Mouse (Mus musculus) lung, postnatal 4 days (tissue): ENCODE measurements around the gene Ndufa1.
A peak's percentile ranks its signal among the peaks of the same experiment; 100 is the strongest.
"Not testable (repeated sequence)": the region's sequence is repeated elsewhere in the genome, so short reads cannot be mapped to it uniquely, and the experiment has no call there.

ENCODE experiments used
- DNase-seq, 2 experiments: peaks; one replicate each; pipeline ENCODE4 v3.0.0; 2021

Ndufa1 gene

GRCm38 (mm10) chrX:37191105-37191743 is at the start of gene Ndufa1, which contains the start of gene Rnf113a1:
Ndufa1 (minus strand) TSS chrX:37191163.
Rnf113a1 (plus strand) TSS chrX:37191245.
- DNase-seq = peak; percentile 86 to 87

GRCm38 (mm10) chrX:37222158-37222557 is 31.2 kb upstream of the Ndufa1 start, which contains the start of gene Rhox1:
Rhox1 (minus strand) TSS chrX:37222258.
- DNase-seq = not testable (repeated sequence)

- DNase-seq = no peak
Observed at GRCm38 (mm10) chrX:37210941-37211340, 20.0 kb upstream of the Ndufa1 start, which contains the start of gene Gm9. Gm9 (minus strand) TSS chrX:37211041.

GRCm38 (mm10) chrX:37198676-37199075 is 7.7 kb upstream of the Ndufa1 start:
- DNase-seq = no peak

GRCm38 (mm10) chrX:37191744-37192379 is 899 bp upstream of the Ndufa1 start:
- no peak for DNase-seq

DNA sequence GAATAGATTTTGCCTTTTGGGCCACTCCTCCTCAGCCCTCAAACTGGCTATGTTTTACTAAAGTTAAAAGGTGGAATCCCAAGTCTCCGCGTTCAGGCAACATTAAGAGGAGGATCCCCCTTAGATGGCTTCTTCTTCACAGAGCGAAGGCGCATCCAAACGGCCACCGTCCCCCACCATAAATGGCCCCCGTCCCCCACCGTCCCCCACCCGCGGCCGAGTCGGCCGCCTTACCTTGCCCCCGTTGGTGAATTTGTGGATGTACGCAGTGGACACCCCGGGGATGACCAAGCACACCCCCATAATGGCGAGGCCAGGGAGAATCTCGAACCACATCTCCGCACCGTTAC is 233 bp downstream of the Ndufa1 start:
- peak in 1 of 2 experiments; percentile 5 for DNase-seq

DNA sequence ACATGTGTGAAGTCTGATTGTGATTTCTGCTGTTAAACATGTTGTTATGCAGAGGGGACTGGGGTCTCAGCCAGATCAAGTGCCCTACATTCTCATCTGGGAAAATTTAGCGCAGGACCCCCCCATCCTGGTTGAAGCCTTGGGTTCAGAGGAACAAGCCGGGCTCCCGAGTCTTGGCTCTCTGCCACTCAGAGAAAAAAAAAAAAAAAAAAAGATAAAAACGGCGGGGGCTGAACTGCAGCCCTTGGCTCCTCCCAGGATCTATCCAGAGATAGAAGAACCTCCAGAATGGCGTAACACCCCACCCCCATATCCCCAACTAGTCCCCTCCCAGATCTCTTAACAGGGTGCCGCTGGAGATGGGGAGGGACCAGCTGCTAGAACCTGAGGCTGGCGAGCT is 6.6 kb downstream of the Ndufa1 start:
- DNase-seq = not testable (repeated sequence)

- DNase-seq = no peak
Observed at GRCm38 (mm10) chrX:37168742-37169141, 22.2 kb downstream of the Ndufa1 start, which contains the start of gene Akap14. Akap14 (minus strand) TSS chrX:37168842.

- DNase-seq = peak in 1 of 2 experiments; percentile 49
Observed at GRCm38 (mm10) chrX:37167085-37167484, 23.9 kb downstream of the Ndufa1 start.

DNA sequence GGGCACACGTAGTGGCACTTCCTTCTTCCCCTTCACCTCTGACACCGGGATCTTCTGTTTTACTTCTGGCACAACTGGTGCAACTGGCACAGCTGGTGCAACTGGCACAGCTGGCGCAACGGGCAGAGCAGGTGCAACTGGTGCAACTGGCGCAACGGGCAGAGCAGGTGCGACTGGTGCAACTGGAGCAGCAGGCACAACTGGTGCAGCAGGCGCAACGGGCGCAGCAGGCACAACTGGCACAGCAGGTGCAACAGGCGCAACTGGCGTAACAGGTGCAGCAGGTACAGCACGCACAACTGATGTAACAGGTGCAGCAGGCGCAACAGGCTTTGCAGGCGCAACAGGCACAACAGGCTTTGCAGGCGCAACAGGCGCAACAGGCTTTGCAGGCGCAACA is 27.8 kb downstream of the Ndufa1 start:
- no peak for DNase-seq

- DNase-seq = no peak
Observed at GRCm38 (mm10) chrX:37161169-37161568, 29.8 kb downstream of the Ndufa1 start.

DNA sequence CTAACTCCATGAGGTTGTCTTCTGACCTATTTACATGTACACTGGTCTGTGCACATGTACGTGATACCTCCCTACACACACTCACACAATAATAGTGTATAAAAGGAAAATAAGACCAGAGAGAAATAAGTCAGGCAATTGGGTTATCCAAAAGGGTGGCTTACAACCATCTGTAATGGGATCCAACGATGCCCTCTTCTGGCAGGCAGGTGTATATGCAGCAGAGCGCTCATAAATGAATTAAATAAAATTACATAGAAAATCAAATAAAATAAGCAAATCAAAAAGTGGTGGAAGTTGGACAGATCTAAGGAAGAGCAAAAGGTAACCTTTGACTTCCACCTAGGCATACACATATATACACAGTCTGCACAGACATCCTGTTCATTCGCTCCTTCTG is 33.1 kb downstream of the Ndufa1 start:
- DNase-seq = no peak

- DNase-seq = peak in 1 of 2 experiments; percentile 24
Observed at GRCm38 (mm10) chrX:37144954-37145353, 46.0 kb downstream of the Ndufa1 start.

DNA sequence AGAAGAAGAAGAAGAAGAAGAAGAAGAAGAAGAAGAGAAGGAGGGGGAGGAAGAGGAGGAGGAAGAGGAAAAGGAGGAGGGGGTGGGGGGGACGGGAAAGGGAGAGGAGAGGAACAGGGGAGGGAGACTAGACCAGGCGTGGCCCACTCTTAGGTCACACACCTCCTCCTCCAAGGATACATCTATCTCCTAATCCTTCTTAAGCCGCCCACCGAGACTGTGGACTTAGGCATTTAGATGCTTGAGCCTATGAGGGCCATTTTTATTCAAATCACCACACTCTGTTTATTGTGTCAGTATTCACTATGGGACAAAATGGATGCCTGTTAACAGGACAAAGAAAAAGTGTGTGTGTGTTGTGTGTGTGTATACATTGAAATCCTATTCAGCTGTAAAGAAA is 46.5 kb downstream of the Ndufa1 start:
- not testable (repeated sequence) for DNase-seq

GRCm38 (mm10) chrX:37141732-37142131 is 49.2 kb downstream of the Ndufa1 start:
- no peak for DNase-seq
